Mouse (Mus musculus) stomach, postnatal 0 days (tissue): ENCODE results near the gene Sash1. TPM values are rescaled to one million over a fixed set of nuclear protein-coding genes. Genes with fewer than 3 reads are reported as not detected.

Experiments used
- ATAC-seq: fragments of 200-750 bp; cut with Nextera tagmentation; 2 replicates; pipeline ENCODE4 v1.8.0; 2017; ENCODE audit not compliant: low FRiP score, low TSS enrichment
- DNase-seq: peaks from one replicate; pipeline ENCODE4 v3.0.0-alpha.2; 2016; ENCODE audit warnings: low spot score
- H3K27ac ChIP-seq: fragments of 300-500 bp; sonication (generic); replicated peaks from 2 replicates; pipeline ENCODE4 v1.5.1; 2014; ENCODE audit warnings: mild to moderate bottlenecking, control low read depth
- H3K27me3 ChIP-seq: fragments of 300-500 bp; sonication (generic); 2 replicates; pipeline ENCODE4 v1.6.1; 2014; ENCODE audit warnings: low read length; ENCODE audit not compliant: control insufficient read depth, insufficient read depth
- H3K36me3 ChIP-seq: fragments of 300-500 bp; sonication (generic); 2 replicates; pipeline ENCODE4 v1.6.1; 2014; ENCODE audit warnings: low read length, mixed read lengths; ENCODE audit not compliant: control insufficient read depth, insufficient read depth
- H3K4me1 ChIP-seq: fragments of 300-500 bp; sonication (generic); replicated peaks from 2 replicates; pipeline ENCODE4 v1.6.1; 2014; ENCODE audit warnings: antibody characterized with exemption; ENCODE audit not compliant: control insufficient read depth, insufficient read depth
- H3K4me2 ChIP-seq: fragments of 300-500 bp; sonication (generic); replicated peaks from 2 replicates; pipeline ENCODE4 v1.6.1; 2014; ENCODE audit warnings: low read depth, mild to moderate bottlenecking, control low read depth, moderate library complexity
- H3K4me3 ChIP-seq: fragments of 300-500 bp; sonication (generic); 2 replicates; pipeline ENCODE4 v1.5.1; 2014; ENCODE audit warnings: low read depth, low read length, control low read depth
- H3K9ac ChIP-seq: fragments of 300-500 bp; sonication (generic); 2 replicates; pipeline ENCODE4 v1.6.1; 2014; ENCODE audit warnings: mild to moderate bottlenecking, low read length, control low read depth, mixed read lengths
- H3K9me3 ChIP-seq: fragments of 300-500 bp; sonication (generic); 2 replicates; pipeline ENCODE4 v1.6.1; 2016; ENCODE audit warnings: low read length; ENCODE audit not compliant: control insufficient read depth
- CTCF ChIP-seq: IDR thresholded peaks from 2 replicates; pipeline ENCODE4 v1.5.1; 2016; ENCODE audit warnings: antibody characterized with exemption, low read depth, mild to moderate bottlenecking, moderate library complexity
- EP300 ChIP-seq: optimal IDR thresholded peaks from 2 replicates; pipeline ENCODE3; 2016; ENCODE audit warnings: antibody characterized with exemption
- WGBS: fragments of 180-500 bp; shearing (Covaris S2); extraction: QIAGEN DNeasy Blood & Tissue Kit; methylation state at CpG from one replicate; pipeline ENCODE4 v1.1.7; 2014; 5-methylcytosine and 5-hydroxymethylcytosine counted together
- polyA plus RNA-seq: library from polyadenylated mRNA; unstranded; fragments of >200 nt; fragmentation: Nextera tagmentation; extraction: Ambion mirVana; gene quantifications from 2 replicates; pipeline ENCODE4 v1.2.1, GENCODE M21; 2015

The Sash1 gene
- polyA plus RNA-seq, 1 experiment from 2014 or later, result 3.8 TPM

DNA sequence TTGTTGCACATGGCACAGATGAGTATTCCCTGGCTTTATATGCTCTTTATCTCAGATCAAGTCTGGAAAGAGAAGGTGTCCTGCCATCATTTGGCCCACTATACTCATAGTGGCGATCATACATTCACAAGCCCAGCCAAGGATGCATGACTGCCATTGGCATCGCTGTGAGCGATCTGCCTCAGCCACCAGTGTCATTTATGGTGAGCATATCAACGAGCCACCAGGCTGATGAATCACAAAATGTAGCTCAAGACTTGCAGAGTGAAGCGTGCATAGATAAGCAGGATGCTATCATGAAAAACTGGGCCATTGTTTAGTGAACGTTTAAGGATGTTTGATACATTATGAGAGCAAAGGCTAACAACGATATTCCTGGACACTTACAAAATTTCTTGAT, 200.6 kb downstream of the Sash1 start:
- Histone ChIP-seq H3K9ac (no peak overlapping the region), H3K4me3 (no peak overlapping the region), H3K27me3 (no peaks in the 10 kb centered on the region), H3K36me3 (no peaks in the 10 kb centered on the region), H3K9me3 (no peaks in the 10 kb centered on the region), H3K4me2 (no peak overlapping the region), H3K4me1 (no peaks in the 10 kb centered on the region), H3K27ac (no peak overlapping the region)
- DNase-seq, result no peak
- 89% methylated on average over 7 of the region's 7 CpGs for WGBS
- no peak for ATAC-seq
- TF ChIP-seq CTCF, result no peak
- TF ChIP-seq EP300, result no peak

- Histone ChIP-seq H3K9ac (no peak overlapping the region), H3K4me2 (no peak overlapping the region), H3K27ac (no peak overlapping the region), H3K4me3 (no peak overlapping the region), H3K27me3 (no peaks in the 10 kb centered on the region), H3K36me3 (no peaks in the 10 kb centered on the region), H3K4me1 (no peaks in the 10 kb centered on the region), H3K9me3 (no peaks in the 10 kb centered on the region)
- peak; percentile 61 for DNase-seq
- peak; percentile 90 for TF ChIP-seq CTCF
- no peak for TF ChIP-seq EP300
- WGBS, result 13% methylated on average over 4 of the region's 4 CpGs
- no peak for ATAC-seq
Measured at GRCm38 (mm10) chr10:8682900-8683299, 203.0 kb downstream of the Sash1 start.

- DNase-seq, result no peak
- no peak overlapping the region for H3K4me3 ChIP-seq
- H3K27me3 ChIP-seq, result no peaks in the 10 kb centered on the region
- 71% methylated on average over 6 of the region's 6 CpGs for WGBS
- H3K27ac ChIP-seq, result no peak overlapping the region
- H3K9me3 ChIP-seq, result no peaks in the 10 kb centered on the region
- H3K9ac ChIP-seq, result no peak overlapping the region
- no peak overlapping the region for H3K4me2 ChIP-seq
- TF ChIP-seq CTCF (peak; percentile 26; the same call in 1 of the 2 replicates), EP300 (no peak)
- H3K4me1 ChIP-seq, result no peaks in the 10 kb centered on the region
- no peaks in the 10 kb centered on the region for H3K36me3 ChIP-seq
- ATAC-seq, result no peak
Measured at GRCm38 (mm10) chr10:8682341-8682740, 203.5 kb downstream of the Sash1 start.

GRCm38 (mm10) chr10:8676722-8677121, 209.1 kb downstream of the Sash1 start:
- H3K9me3 ChIP-seq, result no peaks in the 10 kb centered on the region
- 58% methylated on average over 5 of the region's 5 CpGs for WGBS
- no peaks in the 10 kb centered on the region for H3K4me1 ChIP-seq
- 0 out of 2 replicates have a peak, but pooled peaks have one; percentile 24 for ATAC-seq
- H3K4me3 ChIP-seq, result no peak overlapping the region
- no peaks in the 10 kb centered on the region for H3K27me3 ChIP-seq
- no peak for TF ChIP-seq CTCF
- no peak for TF ChIP-seq EP300
- H3K4me2 ChIP-seq, result no peak overlapping the region
- DNase-seq, result no peak
- H3K27ac ChIP-seq, result no peak overlapping the region
- H3K9ac ChIP-seq, result no peak overlapping the region
- H3K36me3 ChIP-seq, result no peaks in the 10 kb centered on the region
